Mouse (Mus musculus): ENCODE measurements around the gene Mgat3.

Gene Mgat3

DNA sequence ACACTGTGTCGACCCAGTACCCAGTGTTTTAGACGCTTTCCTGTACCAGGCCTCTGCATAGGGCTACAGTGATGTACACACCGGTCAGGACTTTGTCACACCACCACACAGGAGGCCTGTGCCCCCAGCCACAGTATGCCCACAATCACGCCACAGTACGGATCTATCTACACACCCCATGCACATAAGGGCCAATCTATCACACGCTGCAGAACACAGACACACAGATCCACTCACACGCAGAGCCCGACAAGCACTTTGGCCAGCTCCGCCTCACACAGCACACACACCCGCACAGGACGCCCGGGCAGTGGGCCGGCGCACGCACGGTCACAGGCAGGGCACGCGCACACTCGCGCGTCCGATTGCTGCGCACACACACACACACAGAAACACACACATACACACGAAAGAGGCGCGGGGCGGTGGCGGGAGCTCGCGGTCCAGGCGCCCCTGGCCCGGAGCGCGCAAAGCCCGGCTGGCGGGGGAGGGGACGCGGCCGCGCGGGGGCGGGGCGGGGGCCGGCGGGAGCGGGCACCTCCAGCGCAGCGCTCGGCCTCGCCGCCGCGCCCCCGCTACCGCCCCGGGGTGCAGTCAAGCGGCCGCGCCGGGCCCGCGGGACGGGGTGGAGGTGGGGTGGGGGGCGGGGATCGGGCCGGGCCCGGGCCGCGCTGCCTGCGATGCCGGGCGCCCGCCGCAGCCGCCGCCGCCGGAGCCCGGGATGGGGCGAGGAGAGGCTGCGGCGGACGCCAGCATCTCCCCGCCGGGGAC lies at the start of gene Mgat3:
TSS of gene Mgat3 (plus strand) at position 721 of the 771 bp plus-strand sequence.
- peak; percentile 39 for DNase-seq (ENCODE audit: low read depth, low spot score)

DNA sequence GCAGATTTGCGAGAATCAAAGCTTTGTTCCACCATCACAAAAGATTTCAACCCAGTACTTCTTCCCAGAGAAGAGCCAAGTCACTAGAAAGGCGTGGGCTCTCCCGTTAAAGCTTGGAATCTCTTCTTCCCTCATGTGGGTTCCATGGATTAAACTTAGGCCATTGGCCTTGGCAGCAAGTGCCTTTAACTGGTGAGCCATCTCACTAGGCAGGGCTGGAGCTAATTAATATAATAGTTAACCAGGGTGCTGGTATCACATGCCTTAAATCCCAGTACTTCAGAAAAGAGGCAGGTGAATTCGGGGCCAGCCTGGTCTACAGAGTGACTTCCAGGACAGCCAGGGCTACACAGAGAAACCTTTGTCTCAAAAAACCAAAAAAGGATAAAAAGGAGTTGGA lies 48.9 kb upstream of the Mgat3 start:
- no peak for DNase-seq (ENCODE audit: low read depth, low spot score)

- no peak for DNase-seq (ENCODE audit: low read depth, low spot score)
These were observed 46.3 kb upstream of the Mgat3 start for GRCm38 (mm10) chr15:80127191-80127590.

DNA sequence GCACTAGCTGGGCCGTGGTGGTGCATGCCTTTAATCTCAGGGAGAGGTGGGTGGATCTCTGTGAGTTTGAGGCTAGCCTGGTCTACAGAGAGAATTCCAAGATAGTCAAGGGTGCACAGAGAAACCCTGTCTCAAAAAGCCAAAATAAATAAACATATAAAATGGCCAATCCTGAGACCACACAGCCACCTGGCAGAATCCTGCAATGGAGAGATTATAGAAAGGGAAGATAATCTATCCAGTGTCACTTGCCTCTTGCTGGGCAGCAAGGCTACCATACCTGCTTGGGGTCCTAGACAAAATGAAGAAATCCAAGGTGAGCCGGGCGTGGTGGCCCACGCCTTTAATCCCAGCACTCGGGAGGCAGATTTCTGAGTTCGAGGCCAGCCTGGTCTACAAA lies 43.5 kb upstream of the Mgat3 start:
- no peak for DNase-seq (ENCODE audit: low read depth, low spot score)

GRCm38 (mm10) chr15:80130689-80131088 lies 42.8 kb upstream of the Mgat3 start:
- no peak for DNase-seq (ENCODE audit: low read depth, low spot score)

GRCm38 (mm10) chr15:80131421-80131820 lies 42.1 kb upstream of the Mgat3 start:
- no peak for DNase-seq (ENCODE audit: low read depth, low spot score)

DNA sequence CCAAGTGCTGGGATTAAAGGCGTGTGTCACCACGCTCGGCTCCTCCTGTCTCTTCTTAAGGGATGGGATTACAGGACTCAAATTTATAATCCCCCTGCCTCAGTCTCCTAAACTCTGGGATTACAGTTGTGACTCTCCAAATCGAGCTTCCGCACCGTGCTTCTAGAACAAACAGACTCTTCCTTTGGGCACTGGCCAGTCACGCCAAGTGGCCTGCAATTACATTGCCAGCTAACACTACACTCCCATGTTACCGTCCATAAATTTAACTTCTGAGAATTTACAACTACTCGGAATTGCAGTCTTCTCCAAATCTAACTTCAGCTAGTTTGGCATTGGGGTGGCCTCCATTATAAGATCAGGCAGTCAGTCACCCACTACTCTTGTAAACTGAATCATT lies 41.1 kb upstream of the Mgat3 start:
- no peak for DNase-seq (ENCODE audit: low read depth, low spot score)

GRCm38 (mm10) chr15:80132993-80133586 lies 40.4 kb upstream of the Mgat3 start, which contains the start of gene Tab1:
Gene Tab1, plus strand, starts transcription at chr15:80133127.
- peak; percentile 88 for DNase-seq (ENCODE audit: low read depth, low spot score)

DNA sequence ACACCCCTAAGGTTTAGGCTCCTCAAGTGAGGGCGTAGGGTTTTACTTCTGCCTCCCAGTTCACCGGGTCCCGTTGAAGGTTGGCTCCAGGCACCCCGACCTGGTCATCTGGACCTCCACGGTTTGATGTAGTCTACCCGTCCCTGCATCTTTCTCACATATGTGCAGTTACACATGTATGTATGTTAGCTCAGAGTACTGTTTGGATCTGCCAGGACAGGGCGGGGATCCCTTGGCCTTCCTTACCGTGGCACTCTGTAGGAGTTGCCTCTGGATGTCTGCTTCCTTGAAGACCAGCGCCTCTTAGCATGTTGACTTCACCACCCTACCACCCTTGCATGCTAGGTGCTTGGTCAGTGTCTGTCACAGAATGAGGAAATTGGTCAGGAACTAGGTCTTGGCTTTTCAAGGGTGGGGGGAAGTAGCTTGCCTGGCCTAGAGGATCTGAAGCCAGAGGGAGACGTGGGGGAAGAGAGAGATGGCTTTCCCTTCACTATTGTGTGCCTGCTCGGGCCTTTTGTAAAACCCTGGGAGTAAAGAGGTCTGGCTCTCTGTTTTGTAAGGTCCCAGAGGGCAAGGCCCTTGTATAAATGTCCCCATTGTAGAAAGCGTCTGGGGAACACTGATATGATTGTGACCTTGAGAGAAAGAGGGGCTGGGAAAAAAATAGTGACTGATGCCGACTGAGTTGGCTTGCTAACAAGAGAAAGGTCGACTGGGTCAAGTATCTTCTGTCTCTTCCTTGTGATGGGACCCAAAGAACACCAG lies 39.7 kb upstream of the Mgat3 start:
- DNase-seq (ENCODE audit: low read depth, low spot score) = no peak

GRCm38 (mm10) chr15:80134450-80134847 lies 39.1 kb upstream of the Mgat3 start:
- DNase-seq (ENCODE audit: low read depth, low spot score) = no peak

DNA sequence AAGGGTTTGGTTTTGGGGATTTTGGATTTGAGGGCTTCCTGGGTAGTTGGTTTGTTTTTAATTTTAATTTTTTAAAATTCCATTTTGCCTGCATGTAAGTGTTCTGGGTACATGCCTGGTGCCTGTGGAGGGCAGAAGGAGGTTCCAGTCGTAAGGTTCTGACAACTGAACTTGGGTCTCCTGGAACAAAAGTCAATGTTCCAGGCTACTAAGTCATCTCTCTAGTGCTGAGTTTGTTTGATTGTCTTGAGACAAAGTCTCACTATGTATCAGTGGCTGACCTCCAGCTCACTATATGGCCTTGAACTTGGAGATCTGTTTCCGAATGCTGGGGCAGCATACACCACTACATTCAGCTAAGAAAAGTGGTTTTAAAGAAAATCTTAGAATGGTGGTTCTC lies 38.0 kb upstream of the Mgat3 start:
- DNase-seq (ENCODE audit: low read depth, low spot score) = no peak

DNA sequence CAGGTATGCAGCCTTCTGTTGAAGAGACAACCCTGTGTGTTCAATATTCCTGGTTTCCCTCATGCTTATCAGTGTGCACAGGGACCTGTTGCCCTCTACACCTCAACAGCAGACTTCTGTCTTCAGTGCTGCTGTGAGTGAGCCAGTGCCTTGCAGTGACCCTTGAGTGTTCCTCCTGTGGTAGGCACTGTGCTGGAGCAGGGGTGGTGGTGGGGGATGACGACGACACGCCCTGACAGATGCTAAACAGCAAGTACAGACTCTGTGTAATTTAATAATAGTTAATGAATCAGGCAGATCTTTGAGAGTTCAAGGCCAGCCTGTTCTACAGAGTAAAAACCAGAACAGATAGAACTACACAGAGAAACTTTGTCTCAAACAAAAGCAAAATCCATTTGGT lies 36.9 kb upstream of the Mgat3 start:
- no peak for DNase-seq (ENCODE audit: low read depth, low spot score)

- DNase-seq (ENCODE audit: low read depth, low spot score) = peak; percentile 91
These were observed 35.4 kb upstream of the Mgat3 start for GRCm38 (mm10) chr15:80137945-80138791.

- DNase-seq (ENCODE audit: low read depth, low spot score) = no peak
These were observed 33.2 kb upstream of the Mgat3 start for GRCm38 (mm10) chr15:80140302-80140701.

GRCm38 (mm10) chr15:80140878-80141277 lies 32.6 kb upstream of the Mgat3 start:
- no peak for DNase-seq (ENCODE audit: low read depth, low spot score)

DNA sequence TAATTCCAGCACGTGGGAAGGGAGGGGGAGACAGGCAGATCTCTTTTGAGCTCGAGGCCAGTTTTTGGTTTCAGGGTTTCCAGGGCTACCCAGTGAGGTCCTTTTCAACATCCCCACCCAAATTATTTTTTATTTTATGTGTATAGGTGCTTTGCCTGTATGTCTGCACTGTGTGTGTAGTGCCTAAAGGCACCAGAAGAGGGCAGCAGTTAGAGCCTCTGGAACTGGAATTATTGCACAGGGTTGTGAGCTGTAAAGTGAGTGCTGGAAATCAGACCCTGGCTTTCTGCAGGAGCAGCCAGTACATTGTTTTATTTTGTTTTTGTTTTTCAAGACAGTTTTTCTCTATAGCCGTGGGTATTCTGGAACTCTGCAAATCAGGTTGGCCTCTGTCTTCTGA lies 31.4 kb upstream of the Mgat3 start:
- DNase-seq (ENCODE audit: low read depth, low spot score) = no peak

DNA sequence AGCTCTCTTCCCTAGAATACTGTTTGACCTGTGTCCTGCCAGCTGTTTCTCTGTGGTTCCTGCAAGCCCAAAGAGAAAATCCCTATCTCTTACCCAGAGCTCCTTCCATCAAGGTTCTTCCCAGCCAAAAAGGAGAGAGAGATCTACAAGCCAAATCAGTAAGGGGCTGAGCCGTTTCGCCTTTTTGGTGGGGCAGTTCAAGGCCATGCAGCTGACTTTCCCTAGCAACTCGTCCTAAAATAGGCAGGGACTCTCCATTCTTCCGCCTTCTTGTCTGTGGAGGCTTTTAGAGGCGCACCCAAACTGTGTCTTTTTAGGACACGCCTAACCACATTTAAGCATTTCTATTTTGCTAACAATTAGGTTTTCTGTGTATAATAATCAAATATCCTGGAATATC lies 29.8 kb upstream of the Mgat3 start:
- DNase-seq (ENCODE audit: low read depth, low spot score) = no peak

DNA sequence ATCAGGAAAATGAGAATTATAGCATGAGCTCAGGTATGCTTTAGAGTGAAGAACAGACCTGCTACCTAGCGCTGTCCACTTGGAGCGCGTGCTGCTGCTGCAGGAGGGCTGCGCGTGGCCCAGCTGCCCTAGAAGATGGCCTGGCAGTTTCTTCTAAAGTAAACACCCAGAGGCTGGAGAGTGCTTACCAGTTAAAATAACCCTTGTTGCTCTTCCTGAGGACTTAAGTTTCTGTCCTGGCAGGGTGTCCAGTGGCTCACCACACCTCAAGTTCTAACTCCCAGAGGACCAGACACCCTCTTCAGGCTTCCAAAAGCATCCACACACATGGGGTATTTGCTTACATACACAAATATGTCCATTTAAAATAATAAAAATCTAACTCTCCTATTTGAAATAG lies 28.1 kb upstream of the Mgat3 start:
- DNase-seq (ENCODE audit: low read depth, low spot score) = no peak

DNA sequence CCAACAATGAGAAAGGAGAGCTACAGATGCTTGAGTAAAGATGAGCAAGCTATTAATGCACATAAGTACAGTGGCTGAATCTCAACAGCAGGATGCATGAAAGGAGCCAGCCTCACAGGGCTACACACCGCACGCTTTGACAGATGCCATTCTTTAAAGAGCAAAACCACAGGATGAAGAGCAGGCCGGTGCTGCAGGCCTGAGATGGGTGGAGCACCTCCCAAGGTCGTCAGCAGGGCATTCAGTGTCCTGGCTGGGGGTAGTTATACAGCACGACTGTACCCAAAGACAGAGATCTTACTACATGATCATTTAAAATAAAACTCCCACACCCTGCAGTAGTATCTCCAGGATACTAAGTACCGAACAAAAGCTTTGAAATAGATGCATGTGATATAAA lies 27.4 kb upstream of the Mgat3 start:
- no peak for DNase-seq (ENCODE audit: low read depth, low spot score)

GRCm38 (mm10) chr15:80147090-80147489 lies 26.4 kb upstream of the Mgat3 start:
- DNase-seq (ENCODE audit: low read depth, low spot score) = no peak

GRCm38 (mm10) chr15:80147511-80147910 lies 26.0 kb upstream of the Mgat3 start:
- DNase-seq (ENCODE audit: low read depth, low spot score) = no peak

DNA sequence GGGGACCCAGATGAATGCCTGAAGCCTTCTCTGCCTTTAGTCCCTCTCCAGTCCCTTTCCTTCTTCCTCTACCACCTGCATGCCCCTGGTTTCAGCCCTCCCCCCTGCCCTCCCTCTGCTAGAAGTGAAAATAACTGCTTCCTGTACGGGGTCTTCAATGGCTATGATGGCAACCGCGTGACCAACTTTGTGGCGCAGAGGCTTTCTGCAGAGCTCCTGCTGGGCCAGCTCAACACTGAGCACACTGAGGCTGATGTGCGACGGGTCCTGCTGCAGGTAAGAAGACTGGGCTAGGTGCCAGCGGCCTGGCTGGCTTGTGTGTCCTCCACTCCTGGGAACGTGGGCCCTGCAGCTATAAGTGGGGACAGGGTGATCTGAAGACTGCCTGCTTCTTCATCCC lies 25.0 kb upstream of the Mgat3 start:
- DNase-seq (ENCODE audit: low read depth, low spot score) = no peak

All from telencephalon, adult 2 months (tissue).